Mouse (Mus musculus) spleen, adult 2 months (tissue): ENCODE data around the gene Gm20388. TPM values are rescaled to one million over a fixed set of nuclear protein-coding genes. Genes with fewer than 3 reads are reported as not detected.

Experiments used
- DNase-seq, 2 experiments: peaks; one replicate each; pipeline versions ENCODE4 v3.0.0 to v3.0.0-alpha.2; 2012 to 2021; ENCODE audit warnings: low spot score in 2 of 2, low read depth in 1 of 2
- H3K27ac ChIP-seq: fragments of 200-500 bp; 2 replicates; pipeline ENCODE4 v1.5.1; 2012; ENCODE audit warnings: low read length, inconsistent platforms; ENCODE audit not compliant: insufficient read depth
- H3K27me3 ChIP-seq: fragments of 200-500 bp; 2 replicates; pipeline ENCODE4 v1.6.1; 2012; ENCODE audit warnings: mild to moderate bottlenecking, moderate library complexity, low read length, inconsistent platforms; ENCODE audit not compliant: control insufficient read depth, insufficient read depth
- H3K36me3 ChIP-seq: fragments of 200-500 bp; 2 replicates; pipeline ENCODE4 v1.6.1; 2012; ENCODE audit warnings: mild to moderate bottlenecking, low read length, inconsistent platforms; ENCODE audit not compliant: control insufficient read depth, insufficient read depth
- H3K4me1 ChIP-seq: fragments of 200-500 bp; 2 replicates; pipeline ENCODE4 v1.6.1; 2011; ENCODE audit warnings: inconsistent platforms; ENCODE audit not compliant: control insufficient read depth, insufficient read depth, insufficient read length
- H3K4me3 ChIP-seq: fragments of 200-500 bp; 2 replicates; pipeline ENCODE4 v1.5.1; 2011; ENCODE audit warnings: mild to moderate bottlenecking, inconsistent platforms; ENCODE audit not compliant: insufficient read depth, insufficient read length; ENCODE audit errors: extremely low read depth
- CTCF ChIP-seq: fragments of 200-500 bp; IDR thresholded peaks from 2 replicates; pipeline ENCODE4 v1.5.1; 2011; ENCODE audit warnings: mild to moderate bottlenecking, inconsistent platforms; ENCODE audit not compliant: insufficient read depth, insufficient read length, insufficient replicate concordance; ENCODE audit errors: extremely low read depth
- POLR2A ChIP-seq: fragments of 200-500 bp; IDR thresholded peaks from 2 replicates; pipeline ENCODE4 v1.6.1; 2011; ENCODE audit warnings: low read depth, low read length, inconsistent platforms
- WGBS: fragments of 180-500 bp; shearing (Covaris S2); methylation state at CpG from one replicate; pipeline ENCODE4 v1.1.7; 2018; 5-methylcytosine and 5-hydroxymethylcytosine counted together
- polyA plus RNA-seq: library from polyadenylated mRNA; depleted of rRNA; stranded (reverse); fragments of >200 nt; gene quantifications from 2 replicates; pipeline ENCODE4 v1.2.3, GENCODE M21; 2012

Gene Gm20388
- polyA plus RNA-seq, 1 experiment = 26.1 TPM

GRCm38 (mm10) chr8:120449139-120449538 lies 538.5 kb downstream of the Gm20388 start:
- Histone ChIP-seq H3K27ac (no peak overlapping the region), H3K4me3 (no peak overlapping the region), H3K36me3 (no peaks in the 10 kb centered on the region), H3K4me1 (no peaks in the 10 kb centered on the region), H3K27me3 (no peaks in the 10 kb centered on the region)
- DNase-seq = no peak
- 92% methylated on average over 4 of the region's 4 CpGs for WGBS
- TF ChIP-seq POLR2A (no peak), CTCF (no peak)

- Histone ChIP-seq H3K36me3 (no peaks in the 10 kb centered on the region), H3K4me3 (no peak overlapping the region), H3K27ac (no peak overlapping the region), H3K27me3 (no peaks in the 10 kb centered on the region), H3K4me1 (no peaks in the 10 kb centered on the region)
- DNase-seq = no peak
- TF ChIP-seq CTCF (no peak), POLR2A (no peak)
- WGBS = 77% methylated on average over 17 of the region's 17 CpGs
Measured at GRCm38 (mm10) chr8:120449608-120450031, 539.0 kb downstream of the Gm20388 start.

- H3K27ac ChIP-seq = no peak overlapping the region
- WGBS = 87% methylated on average over 2 of the region's 2 CpGs
- no peaks in the 10 kb centered on the region for H3K36me3 ChIP-seq
- H3K4me1 ChIP-seq = no peaks in the 10 kb centered on the region
- H3K27me3 ChIP-seq = no peaks in the 10 kb centered on the region
- no peak for TF ChIP-seq CTCF
- TF ChIP-seq POLR2A = no peak
- H3K4me3 ChIP-seq = no peak overlapping the region
- DNase-seq = no peak
Measured at GRCm38 (mm10) chr8:120452111-120452510, 541.5 kb downstream of the Gm20388 start.

GRCm38 (mm10) chr8:120454404-120454803 lies 543.8 kb downstream of the Gm20388 start:
- DNase-seq = no peak
- no peak for TF ChIP-seq POLR2A
- TF ChIP-seq CTCF = no peak
- no peaks in the 10 kb centered on the region for H3K27me3 ChIP-seq
- no peak overlapping the region for H3K27ac ChIP-seq
- H3K36me3 ChIP-seq = no peaks in the 10 kb centered on the region
- no peak overlapping the region for H3K4me3 ChIP-seq
- no peaks in the 10 kb centered on the region for H3K4me1 ChIP-seq
- 84% methylated on average over 6 of the region's 6 CpGs for WGBS

DNA sequence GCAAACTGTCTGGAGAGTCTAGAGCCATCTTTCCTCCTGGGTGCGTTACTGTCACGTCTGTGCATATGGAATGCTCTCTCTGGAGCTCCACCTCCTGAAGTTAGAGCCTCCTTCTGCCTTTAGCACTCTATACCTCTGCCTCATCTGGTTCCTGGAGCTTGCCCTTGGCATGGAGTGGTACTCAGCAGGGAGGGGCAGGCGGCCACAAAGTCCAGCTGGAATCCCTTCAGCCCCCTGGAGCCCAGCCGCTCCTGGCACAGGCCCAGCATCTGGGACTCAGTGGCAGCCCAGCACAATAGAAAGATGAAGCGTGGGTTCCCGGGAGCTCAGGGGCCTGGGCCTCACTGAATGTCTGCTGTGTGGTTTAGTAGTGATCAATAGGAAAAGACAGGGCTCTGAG lies 549.7 kb downstream of the Gm20388 start:
- Histone ChIP-seq H3K4me1 (no peaks in the 10 kb centered on the region; the same call in 1 of the 2 replicates), H3K4me3 (no peak overlapping the region), H3K27ac (no peak overlapping the region), H3K36me3 (no peaks in the 10 kb centered on the region), H3K27me3 (no peaks in the 10 kb centered on the region)
- no peak for DNase-seq
- 95% methylated on average over 6 of the region's 6 CpGs for WGBS
- TF ChIP-seq POLR2A (no peak), CTCF (no peak)

GRCm38 (mm10) chr8:120462119-120462551 lies 551.5 kb downstream of the Gm20388 start:
- H3K36me3 ChIP-seq = no peaks in the 10 kb centered on the region
- H3K4me3 ChIP-seq = no peak overlapping the region
- WGBS = 79% methylated on average over 15 of the region's 15 CpGs
- no peak for DNase-seq
- peaks cover 4% of the 10 kb centered on the region; the same call in 1 of the 2 replicates for H3K4me1 ChIP-seq
- no peak for TF ChIP-seq POLR2A
- TF ChIP-seq CTCF = no peak
- no peak overlapping the region for H3K27ac ChIP-seq
- H3K27me3 ChIP-seq = no peaks in the 10 kb centered on the region

DNA sequence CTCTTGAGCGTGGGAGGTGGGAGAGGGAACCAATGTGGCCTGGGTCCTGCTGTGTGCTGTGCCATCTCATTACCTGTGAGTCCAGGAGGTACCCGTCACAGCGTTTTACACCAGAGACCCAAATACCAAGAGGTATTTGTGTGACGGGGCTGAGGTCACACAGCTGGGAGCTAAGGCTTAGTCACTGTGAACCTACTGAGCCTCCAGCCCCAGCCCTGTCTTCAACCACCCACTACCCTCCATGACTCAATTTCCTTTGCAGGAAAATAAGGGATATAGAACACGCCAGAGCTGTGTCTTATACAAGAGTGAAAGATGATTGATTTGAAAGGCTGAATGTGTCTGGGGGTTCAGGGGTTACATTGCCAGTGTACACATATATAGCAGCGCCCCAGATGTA lies 552.0 kb downstream of the Gm20388 start:
- H3K27ac ChIP-seq = no peak overlapping the region
- H3K36me3 ChIP-seq = no peaks in the 10 kb centered on the region
- H3K4me1 ChIP-seq = peaks cover 4% of the 10 kb centered on the region; the same call in 1 of the 2 replicates
- no peak overlapping the region for H3K4me3 ChIP-seq
- TF ChIP-seq CTCF (no peak), POLR2A (no peak)
- H3K27me3 ChIP-seq = no peaks in the 10 kb centered on the region
- 88% methylated on average over 6 of the region's 6 CpGs for WGBS
- DNase-seq = no peak
